Mouse (Mus musculus): ENCODE results near the gene Trpm8.

- no peak for TF ChIP-seq POLR2A (IDR thresholded peaks at IDR 0.05; ENCODE audit: low read depth, low read length)
- TF ChIP-seq CTCF (IDR thresholded peaks at IDR 0.05; ENCODE audit: extremely low read depth, insufficient read length, insufficient replicate concordance, low read depth, low read length): no peak
Observed at GRCm38 (mm10) chr1:88318531-88319060, 41.1 kb downstream of the Trpm8 start.
